Mouse (Mus musculus) CD4-positive, CD25-positive, alpha-beta regulatory T cell, adult 4 months (primary cell): Measurements from ENCODE around the gene Mitd1. TPM values are rescaled to one million over a fixed set of nuclear protein-coding genes. Genes with fewer than 3 reads are reported as not detected.
A peak's percentile ranks its signal among the peaks of the same experiment; 100 is the strongest.

Experiments
- ATAC-seq: one replicate; pipeline ENCODE4 v1.8.0; 2017
- polyA plus RNA-seq, 2 experiments: library from polyadenylated mRNA; unstranded; fragments of 100-300 nt; shearing (Covaris generic); gene quantifications; one replicate each; pipeline ENCODE4 v1.2.1; 2017

Gene Mitd1
- 100 to 1,000 TPM; 113 to 123 TPM for polyA plus RNA-seq

DNA sequence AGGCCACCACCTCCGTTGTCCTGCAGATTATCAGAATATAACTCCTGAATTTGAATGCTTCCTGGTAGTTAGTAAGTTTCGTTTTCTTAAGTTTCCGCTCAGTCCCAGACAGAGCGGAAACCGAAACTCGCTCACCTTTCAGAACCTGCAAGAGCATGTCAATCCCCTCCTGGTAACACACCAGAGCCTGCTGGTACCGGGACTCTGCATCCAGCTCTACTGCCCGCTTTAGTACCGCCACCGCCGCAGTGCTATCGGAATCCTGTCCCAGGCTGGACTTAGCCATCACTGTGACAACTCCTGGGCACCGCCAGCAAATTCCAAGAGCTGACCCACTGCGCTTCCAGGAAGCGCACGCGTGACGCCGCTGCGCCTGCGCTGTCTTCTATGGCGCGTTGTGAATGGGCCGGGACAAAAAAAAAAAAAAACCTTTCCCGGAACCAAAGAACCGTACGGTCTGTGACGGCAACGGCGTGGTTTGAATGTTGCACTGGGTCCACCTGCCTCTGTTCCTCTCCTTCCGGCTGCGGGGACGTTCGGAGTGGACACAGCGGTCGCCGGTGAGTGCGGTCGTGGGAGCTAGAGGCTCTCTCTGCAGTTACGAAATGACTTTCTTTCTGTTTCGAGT, at the start of gene Mitd1, which contains the start of gene Mrpl30:
Gene Mitd1, minus strand, starts transcription at position 387 of the 628 bp plus-strand sequence.
Gene Mrpl30, plus strand, starts transcription at position 453 of the 628 bp plus-strand sequence.
- peak; percentile 92 for ATAC-seq

DNA sequence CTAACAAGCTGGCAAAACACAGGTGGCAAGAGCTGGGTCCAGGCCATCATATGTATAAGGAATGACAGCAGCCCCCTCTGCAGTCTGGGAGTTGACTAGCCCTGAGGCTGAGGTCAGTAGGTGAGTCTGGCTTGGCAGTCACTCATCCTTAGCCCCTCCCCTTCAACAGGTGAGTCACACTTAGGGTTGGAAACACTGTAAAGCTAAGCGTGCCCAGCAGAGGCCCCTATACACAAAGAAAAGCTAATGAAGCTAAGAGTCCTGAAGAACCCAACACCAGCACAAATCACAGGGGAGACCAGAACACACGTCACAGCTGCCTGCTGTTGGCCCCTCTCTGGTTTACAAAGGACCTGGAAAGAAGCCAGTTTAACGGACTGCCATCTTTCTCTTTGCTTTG, 41.6 kb upstream of the Mitd1 start:
- no peak for ATAC-seq

DNA sequence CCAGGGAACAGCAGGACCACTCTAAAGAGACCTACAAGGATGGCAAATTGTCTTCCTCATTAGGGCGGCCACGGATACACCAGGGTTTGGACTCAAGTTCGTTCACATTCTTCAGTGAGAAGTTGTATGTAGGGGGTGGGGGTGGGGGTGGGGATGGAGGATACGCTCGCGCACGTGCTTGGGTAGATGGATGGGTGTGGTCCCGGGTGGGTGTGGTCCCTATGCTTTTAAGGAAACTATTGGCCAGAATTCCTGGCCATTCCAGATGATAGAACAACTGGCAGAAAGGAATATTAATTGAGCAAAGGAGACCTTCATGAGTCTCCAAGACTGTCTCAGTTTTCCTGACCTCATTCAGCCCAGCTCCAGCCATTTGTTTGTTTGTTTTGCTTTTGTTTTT, 35.8 kb upstream of the Mitd1 start:
- ATAC-seq, result no peak

DNA sequence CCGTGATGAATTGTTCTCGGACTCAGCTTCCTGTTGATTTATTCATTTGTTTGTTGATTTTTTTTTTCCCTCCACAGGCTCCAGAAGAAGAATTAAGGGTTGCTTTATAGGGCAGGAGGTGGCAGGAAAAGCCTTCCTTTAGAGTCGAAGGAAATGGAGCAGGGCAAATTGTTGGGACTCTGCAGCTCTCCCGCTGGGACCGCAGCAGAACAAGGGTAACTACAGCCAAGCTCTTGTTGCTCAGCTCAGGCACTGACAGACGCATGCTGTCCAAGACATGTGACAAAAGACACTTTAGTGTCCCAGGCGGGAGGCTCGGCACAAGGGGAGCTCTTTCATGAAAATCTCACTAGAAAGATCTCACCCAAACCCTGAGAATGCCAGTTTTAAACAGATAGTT, 32.3 kb upstream of the Mitd1 start:
- ATAC-seq, result no peak

DNA sequence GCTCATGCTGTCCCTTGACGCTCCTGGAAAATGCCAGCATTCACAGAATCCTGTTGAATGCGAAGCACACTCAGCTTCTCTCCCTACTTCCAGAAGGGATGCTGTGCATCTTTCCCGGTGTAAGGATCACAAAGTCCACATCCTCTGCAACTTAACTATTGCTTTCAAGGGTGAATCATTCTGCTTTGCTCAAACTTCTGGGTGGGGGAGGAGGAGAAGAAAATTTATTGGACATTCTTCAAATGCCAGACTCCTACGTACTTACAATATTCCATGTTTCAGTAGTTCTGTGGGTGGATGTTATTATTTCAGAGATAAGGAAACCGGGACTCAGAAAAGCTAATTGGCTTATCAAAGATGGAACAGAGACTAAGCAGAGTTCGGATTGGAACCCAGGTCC, 27.9 kb upstream of the Mitd1 start:
- ATAC-seq, result no peak

DNA sequence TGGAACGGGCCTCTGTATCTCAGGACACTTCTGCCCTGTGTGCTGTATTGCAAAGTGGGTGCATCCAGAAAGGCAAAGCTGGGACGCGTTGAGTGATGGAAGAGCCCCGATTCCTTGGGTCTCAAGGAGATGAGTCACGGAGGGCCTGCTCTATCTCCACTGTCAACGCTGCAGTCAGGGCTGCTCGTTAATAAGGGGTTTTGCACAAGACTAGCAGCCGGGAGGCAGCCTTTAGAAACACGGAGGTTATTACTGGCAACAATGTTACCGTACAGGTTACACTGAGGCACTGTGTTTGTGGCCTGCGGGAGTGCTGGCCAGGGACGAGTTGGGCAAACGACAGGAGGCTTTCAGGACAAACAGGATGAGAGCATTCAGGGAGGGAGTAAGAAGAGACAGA, 27.5 kb upstream of the Mitd1 start:
- no peak for ATAC-seq

DNA sequence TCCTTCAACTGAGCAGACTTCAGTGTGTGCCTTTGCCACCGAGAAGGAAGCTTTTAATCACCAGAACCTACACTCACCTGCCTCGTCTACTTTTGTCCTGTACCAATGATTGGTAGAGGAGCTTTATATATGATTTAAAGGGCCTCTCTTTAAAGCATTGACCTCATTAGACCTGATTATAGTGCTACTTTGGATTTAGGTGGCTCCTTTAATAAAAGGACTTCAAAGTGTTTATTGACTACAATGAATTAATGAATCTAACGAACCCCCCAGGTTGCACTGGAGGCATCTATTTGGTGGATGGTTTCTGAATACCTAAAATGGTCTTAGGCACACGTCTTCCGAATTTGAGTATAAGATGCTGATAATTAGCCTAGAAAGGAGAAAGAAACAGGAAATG, 26.2 kb upstream of the Mitd1 start, which contains the start of gene Lyg2:
Gene Lyg2, minus strand, starts transcription at position 101 of the 400 bp plus-strand sequence.
- no peak for ATAC-seq

DNA sequence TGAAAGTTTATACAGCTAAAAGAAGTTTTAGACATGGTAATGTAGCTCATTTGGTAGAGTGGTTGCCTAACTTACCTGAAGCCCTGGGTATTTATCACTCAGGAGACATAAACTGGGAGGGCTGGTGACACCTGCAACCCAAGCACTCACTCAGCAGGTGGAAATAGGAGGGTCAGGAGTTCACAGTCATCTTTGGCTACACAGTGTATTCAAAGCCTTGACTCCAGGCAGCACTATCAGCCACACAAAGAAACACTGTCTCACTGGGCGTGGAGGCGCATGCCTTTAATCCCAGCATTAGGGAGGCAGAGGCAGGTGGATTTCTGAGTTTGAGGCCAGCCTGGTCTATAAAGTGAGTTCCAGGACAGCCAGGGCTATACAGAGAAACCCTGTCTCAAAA, 22.5 kb upstream of the Mitd1 start:
- no peak for ATAC-seq

DNA sequence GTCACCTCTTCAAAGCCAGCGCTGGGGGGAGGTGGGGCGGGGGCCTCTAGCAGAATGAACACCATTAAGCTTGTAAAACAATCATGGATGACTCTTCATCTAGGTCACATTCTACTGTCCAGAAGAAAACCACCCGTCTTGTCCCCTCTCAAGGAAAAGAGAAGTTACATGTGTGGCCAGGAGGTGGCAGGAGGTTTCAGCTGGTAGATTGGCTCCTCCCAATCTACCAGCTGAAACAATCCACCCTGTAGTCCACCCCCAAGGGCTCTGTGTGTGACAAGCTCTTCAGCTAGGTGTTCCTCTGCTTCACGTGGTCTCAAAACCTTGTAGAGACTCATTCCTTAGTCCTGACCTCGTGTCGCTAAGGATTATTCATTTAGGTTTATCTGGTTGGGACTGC, 13.0 kb upstream of the Mitd1 start:
- no peak for ATAC-seq

DNA sequence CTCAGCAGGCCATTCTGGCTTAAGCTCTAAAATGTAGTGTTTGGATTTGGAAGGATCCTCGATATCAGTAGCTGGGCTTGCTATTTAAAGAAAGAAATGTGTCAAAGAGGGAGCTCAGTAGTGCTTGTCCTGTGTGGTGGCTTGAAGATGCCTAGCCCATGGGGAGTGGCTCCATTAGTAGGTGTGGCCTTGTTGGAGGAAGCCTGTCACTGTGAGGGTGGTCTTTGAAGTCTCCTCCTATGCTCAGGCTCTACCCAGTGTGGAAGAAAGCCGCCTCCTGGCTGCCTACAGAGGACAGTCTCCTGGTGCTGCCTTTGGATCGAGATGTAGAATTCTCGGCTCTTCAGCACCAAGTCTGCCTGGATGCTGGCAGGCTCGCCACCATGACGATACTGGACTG, 10.1 kb upstream of the Mitd1 start:
- no peak for ATAC-seq

DNA sequence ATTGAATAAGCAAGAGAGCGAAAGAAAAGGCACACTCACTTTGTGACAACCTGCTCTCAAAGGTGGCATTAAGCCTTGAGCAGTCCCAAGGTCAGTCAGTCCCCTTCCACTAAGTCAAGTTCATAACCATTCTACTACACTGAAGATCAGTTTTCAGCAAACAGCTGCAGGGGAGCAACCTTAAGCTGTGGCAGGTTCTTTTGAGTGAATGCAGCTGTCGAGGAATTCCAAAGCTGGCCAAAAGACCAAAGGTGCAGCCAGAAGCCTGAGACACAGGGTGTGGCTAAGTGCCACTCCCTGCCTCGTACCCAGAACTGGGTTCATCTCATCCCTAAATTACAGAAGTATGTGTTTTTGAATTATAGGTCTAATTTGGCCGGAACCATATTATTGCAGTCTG, 9.6 kb upstream of the Mitd1 start:
- no peak for ATAC-seq

DNA sequence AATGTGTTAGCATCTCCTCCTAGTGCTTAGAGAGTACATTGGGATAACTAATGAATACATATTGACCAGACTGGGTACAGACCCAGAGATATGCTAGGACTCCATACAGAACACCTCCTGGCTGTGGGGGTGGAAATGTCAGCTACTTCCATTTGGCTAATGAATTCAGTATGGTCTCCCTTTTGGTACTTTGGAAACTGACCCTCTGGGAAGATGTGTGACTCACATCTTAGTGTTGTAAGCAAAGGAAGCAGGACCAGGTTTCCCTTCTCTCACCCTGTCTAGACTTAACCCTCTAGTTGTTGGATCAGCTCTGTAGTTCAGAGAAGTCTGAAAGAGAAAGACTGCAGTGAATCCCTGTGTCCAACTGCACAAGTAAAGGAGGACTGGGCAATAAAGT, 4.4 kb upstream of the Mitd1 start:
- ATAC-seq, result no peak

DNA sequence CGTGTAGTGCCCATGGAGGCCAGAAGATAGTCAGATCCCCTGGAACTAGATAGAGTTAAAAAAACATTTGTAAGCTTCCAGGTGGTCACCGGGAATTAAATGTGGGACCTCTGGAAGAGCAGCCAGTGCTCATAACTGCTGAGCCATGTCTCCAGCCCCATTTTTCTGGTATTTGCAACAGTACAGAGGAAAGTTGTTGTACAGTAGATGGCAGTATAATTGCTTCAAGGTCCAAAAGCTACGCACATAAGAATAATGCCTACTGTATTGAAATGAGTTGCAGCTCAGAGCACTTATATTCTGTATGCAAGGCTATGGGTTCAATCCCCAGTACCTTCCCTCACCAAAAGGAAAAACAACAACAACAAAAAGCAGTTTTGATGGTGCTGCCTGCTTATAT, 1.2 kb upstream of the Mitd1 start:
- ATAC-seq, result no peak

DNA sequence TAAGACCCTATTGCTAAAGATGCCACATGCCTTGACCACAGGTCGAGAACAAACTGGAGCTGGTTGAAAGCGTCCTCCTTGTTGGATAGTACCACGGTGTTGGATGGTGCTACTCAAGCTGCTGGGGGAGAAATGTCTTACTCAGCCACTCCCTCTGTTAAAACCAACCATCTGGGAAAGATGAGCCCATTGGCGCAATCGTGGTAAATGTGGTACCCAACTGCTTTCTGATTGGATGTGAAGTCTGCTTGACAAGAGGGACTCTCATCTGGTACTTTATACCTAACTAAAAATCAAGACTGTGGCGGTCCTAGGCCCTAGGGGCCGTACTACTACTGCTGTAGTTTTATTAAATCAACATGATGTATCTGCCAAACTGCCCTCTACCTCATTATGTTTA, 1.0 kb downstream of the Mitd1 start:
- no peak for ATAC-seq

DNA sequence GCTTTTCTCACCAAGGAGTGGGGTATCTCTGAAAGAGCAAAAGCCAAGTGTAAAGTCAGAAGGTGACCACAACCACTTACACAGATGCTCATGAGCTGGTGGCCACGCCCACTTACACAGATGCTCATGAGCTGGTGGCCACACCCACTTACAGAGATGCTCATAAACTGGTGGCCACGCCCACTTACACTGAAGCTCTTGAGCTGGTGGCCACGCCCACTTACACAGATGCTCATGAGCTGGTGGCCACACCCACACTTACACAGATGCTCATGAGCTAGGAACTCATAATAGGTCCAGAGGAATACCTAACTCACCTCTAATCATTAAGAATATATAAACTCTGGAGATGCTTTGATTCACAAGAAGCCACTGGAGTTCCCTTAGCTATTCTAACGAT, 5.8 kb downstream of the Mitd1 start:
- ATAC-seq, result no peak

DNA sequence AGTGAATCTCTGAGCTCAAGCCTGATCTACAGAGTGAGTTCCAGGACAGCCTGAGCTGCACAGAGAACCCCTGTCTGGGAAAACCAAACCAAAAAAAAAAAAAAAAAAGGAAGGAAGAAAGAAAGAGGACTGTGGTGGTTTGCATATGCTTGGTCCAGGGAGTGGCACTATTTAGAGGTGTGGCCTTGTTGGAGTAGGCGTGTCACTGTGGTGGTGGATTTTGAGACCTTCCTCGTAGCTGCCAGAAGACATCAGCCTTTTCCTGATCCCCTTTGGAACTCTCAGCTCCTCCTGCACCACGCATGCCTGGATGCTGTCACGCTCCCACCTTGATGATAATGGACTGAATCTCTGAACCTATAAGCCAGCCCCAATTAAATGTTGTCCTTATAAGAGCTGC, 6.8 kb downstream of the Mitd1 start:
- ATAC-seq, result no peak

DNA sequence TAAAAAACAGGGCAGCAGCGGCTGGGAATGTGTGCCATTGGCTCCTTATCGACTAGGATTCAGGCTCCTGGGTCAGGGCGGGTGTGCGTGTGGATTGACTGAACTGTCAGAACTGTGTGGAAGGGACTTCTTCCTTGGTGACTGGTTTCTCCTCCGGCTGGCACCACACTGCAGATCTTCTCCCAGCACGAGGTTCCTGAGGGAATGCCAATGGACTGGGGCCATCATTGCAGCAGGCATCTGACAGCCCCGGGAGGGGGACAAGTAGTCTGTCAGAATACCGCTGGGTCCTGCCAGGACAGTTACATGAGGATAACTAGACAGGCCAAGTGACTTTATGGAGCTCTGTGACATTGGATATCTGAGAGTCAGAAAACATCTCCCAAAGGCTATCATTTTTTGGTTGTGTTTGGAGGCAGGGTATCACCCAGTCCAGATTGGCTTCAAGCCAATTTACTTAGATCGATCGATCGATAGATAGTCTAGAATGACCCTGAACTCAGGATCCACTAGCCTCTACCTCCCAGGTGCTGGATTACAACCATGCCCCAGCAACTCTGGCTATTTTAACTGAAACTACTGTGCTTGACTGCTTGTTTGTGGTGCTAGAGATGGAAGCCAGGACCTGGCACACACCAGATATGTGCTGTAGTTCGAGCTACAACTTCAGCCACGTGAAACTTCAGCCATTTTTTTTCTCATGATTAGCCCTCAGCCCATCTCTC, 12.3 kb downstream of the Mitd1 start:
- ATAC-seq, result no peak

DNA sequence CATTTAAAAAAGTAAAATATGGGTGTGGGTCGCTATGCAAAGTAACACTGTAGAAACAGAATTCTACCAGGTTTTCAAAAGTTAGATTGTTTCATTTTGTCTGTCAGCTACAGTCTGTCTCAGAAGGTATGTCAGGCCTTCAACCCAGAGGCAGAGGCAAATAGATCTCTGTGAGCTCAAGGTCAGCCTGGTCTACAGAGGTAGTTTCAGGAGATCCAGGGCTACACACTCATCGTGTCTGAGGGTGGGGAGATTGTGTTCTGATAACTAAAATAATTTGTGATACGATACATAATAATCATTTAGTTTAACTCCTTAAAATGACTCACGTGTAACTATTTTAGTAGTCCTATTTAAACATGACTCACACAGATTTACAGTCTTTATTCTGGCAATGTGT, 17.1 kb downstream of the Mitd1 start:
- ATAC-seq, result no peak

DNA sequence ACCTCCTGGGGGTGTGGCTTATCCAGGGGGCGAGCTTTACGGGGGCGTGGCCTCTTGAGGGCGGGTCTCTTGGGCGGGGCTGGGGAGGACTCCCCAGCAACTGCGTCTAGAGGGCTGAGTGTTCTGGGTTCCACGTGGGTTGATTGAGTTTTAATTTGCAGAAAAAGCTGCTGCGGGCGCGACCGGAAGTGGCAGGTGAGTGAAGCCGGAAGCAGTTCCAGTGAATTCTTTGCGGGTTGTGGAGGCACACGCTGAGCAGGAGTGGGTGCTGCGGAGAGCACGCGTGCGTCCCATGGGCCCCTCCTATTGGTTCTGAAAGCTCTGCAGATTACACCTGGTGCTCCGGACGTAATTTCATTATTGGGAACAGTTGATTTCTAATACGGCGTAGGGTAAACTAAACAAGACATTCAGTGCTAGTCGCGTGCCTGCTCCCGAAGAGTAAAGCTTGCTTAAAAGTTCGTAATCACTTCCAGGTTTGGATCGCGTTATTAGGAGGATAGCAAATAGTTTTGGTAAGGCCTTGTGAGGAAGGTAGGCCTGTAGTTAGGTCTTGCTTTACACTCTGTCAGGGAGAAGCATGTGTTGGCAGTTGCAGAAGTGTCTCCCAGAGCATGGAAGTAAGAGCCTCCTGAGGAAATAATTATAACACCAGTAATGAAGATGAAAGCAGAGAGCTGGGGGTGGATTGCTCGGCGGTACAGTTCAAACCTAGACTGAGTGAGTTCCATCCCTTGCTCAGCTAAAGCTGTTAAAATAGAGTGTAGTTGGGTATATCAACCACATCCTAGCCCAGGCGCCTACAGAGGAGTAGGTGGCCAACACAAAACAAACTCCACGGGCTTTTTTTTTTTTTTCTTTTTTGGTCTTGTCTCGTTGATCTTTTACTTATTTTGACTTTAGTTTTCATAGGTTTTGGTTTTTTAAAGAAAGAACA, 17.8 kb downstream of the Mitd1 start:
- ATAC-seq, result peak; percentile 91

DNA sequence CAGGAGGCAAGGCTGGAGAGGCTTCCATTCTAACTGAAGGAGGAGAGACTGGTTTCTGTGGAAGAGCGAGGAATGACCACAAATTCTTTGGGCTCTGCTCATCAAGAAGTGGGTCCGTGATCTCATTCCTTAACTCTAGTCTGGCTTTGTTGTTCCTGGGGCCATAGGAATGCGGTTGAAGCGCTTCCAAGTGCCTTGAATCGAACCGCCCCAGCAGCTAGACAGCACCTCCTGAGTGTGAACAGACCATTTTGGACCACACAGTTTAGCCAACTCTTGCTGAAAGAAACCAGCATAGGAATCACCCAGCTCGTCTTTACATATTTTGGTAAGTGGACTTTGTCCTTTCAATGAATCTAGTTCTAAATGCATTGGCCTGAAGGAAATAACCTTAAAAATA, 18.5 kb downstream of the Mitd1 start, which contains the start of gene Lipt1:
Gene Lipt1, plus strand, starts transcription at position 35 of the 400 bp plus-strand sequence.
- ATAC-seq, result peak; percentile 18

DNA sequence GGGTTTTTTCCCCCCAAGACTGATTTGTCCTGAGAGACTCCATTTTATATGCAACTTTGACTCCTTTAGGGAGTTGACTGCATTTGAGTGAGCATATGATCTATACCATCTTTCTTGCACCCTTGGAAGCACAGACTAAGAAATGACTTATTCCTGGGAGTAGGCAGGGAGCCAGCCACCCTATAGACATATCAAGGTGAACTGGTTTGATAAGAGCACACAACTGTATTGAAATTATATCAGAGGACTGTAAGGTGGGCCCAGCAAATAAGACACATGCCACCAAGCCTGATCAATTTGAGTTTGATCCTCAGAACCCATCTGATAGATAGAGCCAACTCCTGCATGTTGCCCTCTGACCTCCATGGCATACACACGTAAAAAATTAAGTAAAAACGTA, 20.8 kb downstream of the Mitd1 start:
- no peak for ATAC-seq

DNA sequence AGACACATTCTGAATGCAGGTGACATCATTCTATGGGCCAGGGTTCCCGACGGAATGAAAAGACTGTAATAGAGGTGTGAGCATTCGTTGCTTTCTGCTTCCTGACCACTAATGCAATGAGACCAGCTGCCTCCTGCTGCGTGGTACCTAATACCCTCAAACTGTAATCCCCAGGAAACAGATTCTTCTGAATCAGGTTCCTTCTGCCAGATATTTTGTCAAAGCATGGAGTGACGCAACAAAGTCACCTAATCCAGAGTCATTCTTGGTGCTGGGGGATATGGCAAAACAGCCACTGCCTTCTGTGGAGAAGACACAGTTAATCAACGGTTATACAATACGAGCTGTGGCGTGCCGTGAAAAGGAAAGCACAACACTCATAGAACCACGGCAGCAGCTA, 21.6 kb downstream of the Mitd1 start:
- no peak for ATAC-seq

DNA sequence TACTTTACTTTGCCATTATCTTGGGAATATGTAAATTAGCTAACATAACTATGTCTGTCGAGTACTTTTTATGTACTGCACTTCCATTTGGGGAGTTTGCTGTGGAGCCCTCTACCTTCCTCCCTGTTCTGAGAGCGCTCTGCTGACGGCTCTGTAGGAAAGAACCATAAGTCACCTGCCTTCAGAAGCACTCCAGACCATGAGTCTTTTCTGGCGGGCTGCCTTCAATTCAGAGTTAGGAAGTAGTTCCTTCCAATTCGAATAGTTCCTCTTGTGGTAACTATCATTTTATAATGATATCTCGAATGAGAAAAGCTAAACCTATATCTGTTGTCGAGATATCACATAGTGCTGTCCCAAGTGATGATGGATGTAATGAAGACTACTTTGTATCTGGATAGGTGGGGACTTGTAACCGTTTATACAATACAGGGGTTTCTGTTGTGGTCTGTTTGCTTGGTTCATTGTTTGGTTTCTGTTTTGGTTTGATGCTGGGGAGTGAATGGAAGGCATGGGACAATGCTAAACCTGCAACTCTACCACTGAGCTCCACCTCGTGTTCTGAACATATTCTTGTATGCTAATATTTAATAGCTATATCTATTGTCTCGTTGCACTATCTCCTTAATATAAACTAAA, 22.4 kb downstream of the Mitd1 start:
- no peak for ATAC-seq
